Mouse (Mus musculus): Measurements from ENCODE around the gene Sult2b1. TPM values are rescaled to one million over a fixed set of nuclear protein-coding genes. Genes with fewer than 3 reads are reported as not detected.
A peak's percentile ranks its signal among the peaks of the same experiment; 100 is the strongest.

Sult2b1 gene
- total and polyA plus RNA-seq, 3 experiments, result 0.17 to 0.29 TPM; not detected in 1

DNA sequence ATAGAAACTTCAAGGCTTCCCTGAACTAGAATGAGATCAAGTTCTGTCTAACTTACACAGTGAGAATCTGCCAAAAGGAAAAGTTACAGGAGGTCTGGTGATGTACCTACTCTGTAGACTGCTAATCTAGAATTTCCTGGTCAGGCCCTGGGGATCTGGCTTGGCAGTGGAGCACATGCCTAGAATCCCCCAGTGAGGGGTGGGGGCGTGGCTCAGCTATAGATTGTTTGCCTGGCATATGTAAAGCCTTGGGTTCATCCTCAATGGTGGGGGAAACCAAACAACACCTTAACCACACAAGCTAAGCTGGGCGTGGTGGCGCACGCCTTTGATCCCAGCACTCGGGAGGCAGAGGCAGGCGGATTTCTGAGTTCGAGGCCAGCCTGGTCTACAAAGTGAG is 86.6 kb downstream of the Sult2b1 start:
- H3K9me3 ChIP-seq (replicated peaks; ENCODE audit: low read length), result no peaks in the 10 kb centered on the region
- dilution Hi-C loops (cut with MboI; ENCODE audit: extremely low pct_ligation_motif_present, extremely low pct_unique_long_range_greater_than_20kb, low sequenced_read_pairs), result no loop called here
- no peaks in the 10 kb centered on the region for H3K27me3 ChIP-seq (replicated peaks)
- in situ Hi-C loops (cut with MboI; ENCODE audit: low pct_ligation_motif_present, low pct_unique_long_range_greater_than_20kb, low sequenced_read_pairs), result no loop called here
- H3K27ac ChIP-seq (ENCODE audit: insufficient read depth, low read depth), result no peak overlapping the region
- TF ChIP-seq EP300 (IDR thresholded peaks at IDR 0.05; ENCODE audit: low read length) (no peak), MAX (IDR thresholded peaks at IDR 0.05; ENCODE audit: low read length) (no peak), NELFE (IDR thresholded peaks at IDR 0.05; ENCODE audit: low read depth, low read length) (no peak), HCFC1 (IDR thresholded peaks at IDR 0.05; ENCODE audit: low read depth, low read length) (no peak), POLR2A (IDR thresholded peaks at IDR 0.05; ENCODE audit: low read depth, low read length) (no peak), MEF2A (IDR thresholded peaks at IDR 0.05; ENCODE audit: borderline replicate concordance, low read depth, low read length) (no peak), UBTF (IDR thresholded peaks at IDR 0.05; ENCODE audit: low read depth, low read length) (no peak), CHD1 (IDR thresholded peaks at IDR 0.05; ENCODE audit: low read depth, low read length) (no peak), GABPA (IDR thresholded peaks at IDR 0.05; ENCODE audit: insufficient replicate concordance, low read depth, low read length) (no peak), ZNF384 (IDR thresholded peaks at IDR 0.05; ENCODE audit: low read depth, low read length) (no peak), RCOR1 (conservative IDR thresholded peaks at IDR 0.05; ENCODE audit: low read depth, low read length) (no peak), RAD21 (IDR thresholded peaks at IDR 0.05; ENCODE audit: low read depth, low read length) (no peak)
- no peak overlapping the region for H3K4me2 ChIP-seq (ENCODE audit: insufficient read depth, low read depth, poor library complexity, severe bottlenecking)
- H3K36me3 ChIP-seq (replicated peaks in 1 of 2; ENCODE audit: control insufficient read depth in 1 of 2, insufficient read depth in 1 of 2, low read length in 1 of 2), result no peaks in the 10 kb centered on the region
- DNase-seq (ENCODE audit: extremely low read depth), result no peak
- peaks cover 8 to 58% of the 10 kb centered on the region in 2 experiments; a peak in 3 of 4 replicates for H3K4me1 ChIP-seq (ENCODE audit: control insufficient read depth in 1 of 2, insufficient read depth in 2 of 2)
- no peak overlapping the region for H3K9ac ChIP-seq (ENCODE audit: insufficient read depth, low read depth)
- no peaks in the 10 kb centered on the region for H3K79me2 ChIP-seq (replicated peaks; ENCODE audit: control insufficient read depth, extremely low read depth, insufficient read depth, poor library complexity, severe bottlenecking)
- H3K4me3 ChIP-seq (replicated peaks in 1 of 3; ENCODE audit: low read depth in 2 of 3, low read length in 2 of 3, poor library complexity in 1 of 3), result no peak overlapping the region

DNA sequence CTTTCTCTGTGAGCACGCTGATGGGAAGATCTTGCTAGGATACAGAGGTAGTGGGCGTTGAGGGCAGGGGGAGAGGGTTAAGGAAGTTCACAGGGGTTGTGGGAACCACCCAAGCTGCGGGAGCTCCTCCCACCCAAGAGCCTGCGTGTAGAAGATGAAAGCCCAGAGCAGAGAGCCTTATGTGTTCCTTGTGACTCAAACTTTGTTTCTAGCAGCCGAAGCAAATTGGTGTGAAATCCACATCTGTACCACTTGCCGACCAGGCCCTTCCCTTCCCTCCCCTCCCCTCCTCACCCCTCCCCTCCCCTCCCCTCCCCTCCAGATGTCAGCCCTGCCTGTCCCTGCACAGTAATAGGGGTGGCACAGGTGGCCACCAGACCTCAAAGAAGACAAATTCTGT is 89.4 kb downstream of the Sult2b1 start:
- H3K4me2 ChIP-seq (ENCODE audit: insufficient read depth, low read depth, poor library complexity, severe bottlenecking), result no peak overlapping the region
- in situ Hi-C loops (cut with MboI; ENCODE audit: low pct_ligation_motif_present, low pct_unique_long_range_greater_than_20kb, low sequenced_read_pairs) (no loop called here), dilution Hi-C loops (cut with MboI; ENCODE audit: extremely low pct_ligation_motif_present, extremely low pct_unique_long_range_greater_than_20kb, low sequenced_read_pairs) (no loop called here)
- H3K9ac ChIP-seq (ENCODE audit: insufficient read depth, low read depth), result no peak overlapping the region
- no peaks in the 10 kb centered on the region for H3K36me3 ChIP-seq (replicated peaks in 1 of 2; ENCODE audit: control insufficient read depth in 1 of 2, insufficient read depth in 1 of 2, low read length in 1 of 2)
- H3K27ac ChIP-seq (ENCODE audit: insufficient read depth, low read depth), result no peak overlapping the region
- DNase-seq (ENCODE audit: extremely low read depth), result no peak
- H3K4me1 ChIP-seq (ENCODE audit: control insufficient read depth in 1 of 2, insufficient read depth in 2 of 2), result peaks cover 17 to 59% of the 10 kb centered on the region in 2 experiments
- TF ChIP-seq MAZ (IDR thresholded peaks at IDR 0.05; ENCODE audit: low read depth, low read length) (0 out of 2 replicates have a peak, but pooled peaks have one; percentile 36), RCOR1 (conservative IDR thresholded peaks at IDR 0.05; ENCODE audit: low read depth, low read length) (no peak)
- no peak overlapping the region for H3K4me3 ChIP-seq (replicated peaks in 1 of 3; ENCODE audit: low read depth in 2 of 3, low read length in 2 of 3, poor library complexity in 1 of 3)
- no peaks in the 10 kb centered on the region for H3K9me3 ChIP-seq (replicated peaks; ENCODE audit: low read length)
- H3K79me2 ChIP-seq (replicated peaks; ENCODE audit: control insufficient read depth, extremely low read depth, insufficient read depth, poor library complexity, severe bottlenecking), result no peaks in the 10 kb centered on the region
- no peaks in the 10 kb centered on the region for H3K27me3 ChIP-seq (replicated peaks)

DNA sequence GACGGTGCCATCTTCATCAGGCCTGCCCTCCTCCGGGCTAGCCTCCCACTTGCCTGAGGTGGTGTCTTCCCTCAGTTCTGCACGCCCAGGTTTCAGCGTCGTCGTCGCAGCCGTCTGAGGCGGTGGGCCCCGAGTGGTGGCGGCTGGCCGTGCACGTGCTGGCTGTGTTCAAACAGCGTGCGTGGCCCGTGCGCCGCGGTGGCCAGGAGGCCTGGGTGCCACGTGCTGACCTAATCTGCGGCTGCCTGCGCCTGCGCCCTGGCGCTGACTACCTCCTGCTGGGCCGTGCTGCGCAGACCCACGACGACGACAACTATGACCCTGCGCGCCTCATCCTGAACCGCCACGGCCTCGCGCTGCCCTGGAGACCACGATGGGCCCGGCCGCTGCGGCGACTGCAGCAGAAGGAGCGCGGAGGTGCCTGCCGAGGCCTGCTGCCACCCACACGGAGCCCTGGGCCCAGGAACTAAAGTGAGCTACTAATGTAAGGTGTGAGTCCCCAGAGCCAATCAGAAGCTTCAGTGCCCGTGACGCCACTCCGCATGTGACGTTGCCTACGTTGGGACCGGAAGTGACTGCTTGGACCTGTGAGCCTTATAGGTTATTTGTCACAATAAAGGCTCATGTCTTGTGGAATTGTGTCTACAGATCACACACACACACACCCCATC is 90.4 kb downstream of the Sult2b1 start, which contains the start of gene Sec1:
TSS of gene Sec1 (minus strand) at position 482 of the 671 bp plus-strand sequence.
- no peaks in the 10 kb centered on the region for H3K27me3 ChIP-seq (replicated peaks)
- no peak within 1 kb of the TSS for H3K27ac ChIP-seq (ENCODE audit: insufficient read depth, low read depth)
- H3K79me2 ChIP-seq (replicated peaks; ENCODE audit: control insufficient read depth, extremely low read depth, insufficient read depth, poor library complexity, severe bottlenecking), result no peaks in the 10 kb centered on the region
- H3K4me2 ChIP-seq (ENCODE audit: insufficient read depth, low read depth, poor library complexity, severe bottlenecking), result no peak within 1 kb of the TSS
- in situ Hi-C loops (cut with MboI; ENCODE audit: low pct_ligation_motif_present, low pct_unique_long_range_greater_than_20kb, low sequenced_read_pairs) (no loop called here), dilution Hi-C loops (cut with MboI; ENCODE audit: extremely low pct_ligation_motif_present, extremely low pct_unique_long_range_greater_than_20kb, low sequenced_read_pairs) (no loop called here)
- no peaks in the 10 kb centered on the region for H3K36me3 ChIP-seq (replicated peaks in 1 of 2; ENCODE audit: control insufficient read depth in 1 of 2, insufficient read depth in 1 of 2, low read length in 1 of 2)
- H3K4me3 ChIP-seq (replicated peaks in 1 of 3; ENCODE audit: low read depth in 2 of 3, low read length in 2 of 3, poor library complexity in 1 of 3), result no peak within 1 kb of the TSS
- H3K9ac ChIP-seq (ENCODE audit: insufficient read depth, low read depth), result no peak within 1 kb of the TSS
- TF ChIP-seq MXI1 (IDR thresholded peaks at IDR 0.05; ENCODE audit: low read depth, low read length), result no peak
- TF ChIP-seq MEF2A (IDR thresholded peaks at IDR 0.05; ENCODE audit: borderline replicate concordance, low read depth, low read length), result no peak
- no peak for TF ChIP-seq MAZ (IDR thresholded peaks at IDR 0.05; ENCODE audit: low read depth, low read length)
- no peak for TF ChIP-seq NRF1 (IDR thresholded peaks at IDR 0.05; ENCODE audit: low read depth, low read length)
- no peak for TF ChIP-seq ZNF384 (IDR thresholded peaks at IDR 0.05; ENCODE audit: low read depth, low read length)
- no peak for TF ChIP-seq CHD2 (IDR thresholded peaks at IDR 0.05; ENCODE audit: low read length)
- TF ChIP-seq ZC3H11A (IDR thresholded peaks at IDR 0.05; ENCODE audit: low read depth, low read length), result no peak
- no peak for TF ChIP-seq POLR2AphosphoS2 (IDR thresholded peaks at IDR 0.05; ENCODE audit: low read depth, low read length)
- no peak for TF ChIP-seq USF1 (IDR thresholded peaks at IDR 0.05; ENCODE audit: low read depth, low read length)
- TF ChIP-seq RCOR1 (conservative IDR thresholded peaks at IDR 0.05; ENCODE audit: low read depth, low read length), result no peak
- TF ChIP-seq KAT2A (IDR thresholded peaks at IDR 0.05; ENCODE audit: insufficient replicate concordance, low read length), result no peak
- TF ChIP-seq TBP (conservative IDR thresholded peaks at IDR 0.05; ENCODE audit: low read depth, low read length), result no peak
- no peak for TF ChIP-seq EP300 (IDR thresholded peaks at IDR 0.05; ENCODE audit: low read length)
- no peak for TF ChIP-seq PAX5 (IDR thresholded peaks at IDR 0.05; ENCODE audit: low read length)
- TF ChIP-seq UBTF (IDR thresholded peaks at IDR 0.05; ENCODE audit: low read depth, low read length), result no peak
- TF ChIP-seq MYC (IDR thresholded peaks at IDR 0.05; ENCODE audit: low read depth, low read length), result no peak
- no peak for TF ChIP-seq POLR2A (IDR thresholded peaks at IDR 0.05; ENCODE audit: low read depth, low read length)
- no peak for TF ChIP-seq BHLHE40 (IDR thresholded peaks at IDR 0.05; ENCODE audit: low read depth, low read length)
- DNase-seq (ENCODE audit: extremely low read depth), result no peak
- H3K4me1 ChIP-seq (ENCODE audit: control insufficient read depth in 1 of 2, insufficient read depth in 2 of 2), result peaks cover 25 to 65% of the 10 kb centered on the region in 2 experiments
- no peaks in the 10 kb centered on the region for H3K9me3 ChIP-seq (replicated peaks; ENCODE audit: low read length)

Measured in CH12.LX (cell line).